Mouse (Mus musculus) limb, embryonic 12.5 days (tissue): ENCODE data around the gene Dcun1d3. TPM values are rescaled to one million over a fixed set of nuclear protein-coding genes. Genes with fewer than 3 reads are reported as not detected.

Experiments used
- ATAC-seq: fragments of 200-750 bp; cut with Nextera tagmentation; 2 replicates; pipeline ENCODE4 v1.8.0; 2017; ENCODE audit warnings: low read depth, moderate TSS enrichment; ENCODE audit not compliant: insufficient number of reproducible peaks, insufficient read depth, low FRiP score, low TSS enrichment
- H3K27ac ChIP-seq: fragments of 300-500 bp; sonication (generic); 2 replicates; pipeline ENCODE4 v1.5.1; 2016; ENCODE audit warnings: mild to moderate bottlenecking, moderate library complexity
- H3K27me3 ChIP-seq: fragments of 300-500 bp; sonication (generic); 2 replicates; pipeline ENCODE4 v1.6.1; 2016; ENCODE audit warnings: mild to moderate bottlenecking, moderate library complexity
- H3K36me3 ChIP-seq: fragments of 300-500 bp; sonication (generic); 2 replicates; pipeline ENCODE4 v1.6.1; 2016; ENCODE audit warnings: mild to moderate bottlenecking, moderate library complexity
- H3K4me1 ChIP-seq: fragments of 300-500 bp; sonication (generic); replicated peaks from 2 replicates; pipeline ENCODE4 v1.6.1; 2016
- H3K4me2 ChIP-seq: fragments of 300-500 bp; sonication (generic); 2 replicates; pipeline ENCODE4 v1.6.1; 2016; ENCODE audit warnings: mild to moderate bottlenecking, moderate library complexity
- H3K4me3 ChIP-seq: fragments of 300-500 bp; sonication (generic); replicated peaks from 2 replicates; pipeline ENCODE4 v1.5.1; 2016; ENCODE audit warnings: mild to moderate bottlenecking
- H3K9ac ChIP-seq: fragments of 300-500 bp; sonication (generic); replicated peaks from 2 replicates; pipeline ENCODE4 v1.6.1; 2016; ENCODE audit warnings: mild to moderate bottlenecking, moderate library complexity
- H3K9me3 ChIP-seq: fragments of 300-500 bp; sonication (generic); 2 replicates; pipeline ENCODE4 v1.6.1; 2016; ENCODE audit warnings: mild to moderate bottlenecking, moderate library complexity
- WGBS: fragments of 180-500 bp; shearing (Covaris S2); methylation state at CpG from one replicate; pipeline ENCODE4 v1.1.7; 2016; 5-methylcytosine and 5-hydroxymethylcytosine counted together
- polyA plus RNA-seq: library from polyadenylated mRNA; unstranded; fragments of >200 nt; fragmentation: Nextera tagmentation; extraction: Ambion mirVana; gene quantifications from 2 replicates; pipeline ENCODE4 v1.2.1, GENCODE M21; 2016

Gene Dcun1d3
- polyA plus RNA-seq, 1 experiment from 2014 or later, result 13.9 TPM

- WGBS, result 91% methylated on average over 4 of the region's 4 CpGs
- no peak overlapping the region for H3K4me2 ChIP-seq
Measured at GRCm38 (mm10) chr7:119872204-119872603, 23.9 kb downstream of the Dcun1d3 start.

GRCm38 (mm10) chr7:119866136-119866535, 30.0 kb downstream of the Dcun1d3 start:
- Histone ChIP-seq H3K27ac (no peak overlapping the region), H3K9me3 (no peaks in the 10 kb centered on the region), H3K4me3 (no peak overlapping the region), H3K4me2 (no peak overlapping the region), H3K36me3 (peaks cover 12% of the 10 kb centered on the region; the same call in 1 of the 2 replicates), H3K4me1 (peaks cover 12% of the 10 kb centered on the region), H3K9ac (no peak overlapping the region), H3K27me3 (no peaks in the 10 kb centered on the region)
- no peak for ATAC-seq
- WGBS, result 71% methylated on average over 1 of the region's 1 CpGs

More at GRCm38 (mm10) chr7:119872204-119872603, 23.9 kb downstream of the Dcun1d3 start:
- Histone ChIP-seq H3K9ac (no peak overlapping the region), H3K4me1 (no peaks in the 10 kb centered on the region), H3K36me3 (peaks cover 11% of the 10 kb centered on the region), H3K27me3 (no peaks in the 10 kb centered on the region), H3K4me3 (no peak overlapping the region), H3K9me3 (no peaks in the 10 kb centered on the region), H3K27ac (no peak overlapping the region)
- ATAC-seq, result no peak

GRCm38 (mm10) chr7:119864500-119864899, 31.6 kb downstream of the Dcun1d3 start:
- no peaks in the 10 kb centered on the region for H3K9me3 ChIP-seq
- H3K4me2 ChIP-seq, result no peak overlapping the region
- H3K27ac ChIP-seq, result no peak overlapping the region
- no peak overlapping the region for H3K4me3 ChIP-seq
- 92% methylated on average over 5 of the region's 5 CpGs for WGBS
- H3K4me1 ChIP-seq, result peaks cover 15% of the 10 kb centered on the region
- peaks cover 11% of the 10 kb centered on the region for H3K36me3 ChIP-seq
- ATAC-seq, result no peak
- H3K9ac ChIP-seq, result no peak overlapping the region
- H3K27me3 ChIP-seq, result no peaks in the 10 kb centered on the region

- ATAC-seq, result no peak
- H3K4me2 ChIP-seq, result no peak overlapping the region
- no peak overlapping the region for H3K9ac ChIP-seq
- H3K27ac ChIP-seq, result peak overlapping the region; percentile 74
- H3K4me1 ChIP-seq, result peaks cover 15% of the 10 kb centered on the region
- H3K9me3 ChIP-seq, result no peaks in the 10 kb centered on the region
- H3K4me3 ChIP-seq, result no peak overlapping the region
- 47% methylated on average over 1 of the region's 1 CpGs for WGBS
- H3K36me3 ChIP-seq, result peaks cover 31% of the 10 kb centered on the region
- H3K27me3 ChIP-seq, result no peaks in the 10 kb centered on the region
Measured at GRCm38 (mm10) chr7:119862167-119862566, 33.9 kb downstream of the Dcun1d3 start.

- 38% methylated on average over 6 of the region's 6 CpGs for WGBS
- Histone ChIP-seq H3K9ac (no peak overlapping the region), H3K4me1 (peaks cover 15% of the 10 kb centered on the region), H3K9me3 (no peaks in the 10 kb centered on the region), H3K27ac (peak overlapping the region; percentile 74), H3K4me3 (no peak overlapping the region), H3K4me2 (peak overlapping the region; percentile 13; the same call in 1 of the 2 replicates), H3K36me3 (peaks cover 36% of the 10 kb centered on the region), H3K27me3 (no peaks in the 10 kb centered on the region)
- ATAC-seq, result peak; percentile 77
Measured at GRCm38 (mm10) chr7:119861335-119862091, 34.6 kb downstream of the Dcun1d3 start.

GRCm38 (mm10) chr7:119860971-119861334, 35.1 kb downstream of the Dcun1d3 start:
- Histone ChIP-seq H3K9ac (no peak overlapping the region), H3K9me3 (no peaks in the 10 kb centered on the region), H3K4me2 (no peak overlapping the region)

GRCm38 (mm10) chr7:119860554-119860953, 35.5 kb downstream of the Dcun1d3 start:
- WGBS, result 92% methylated on average over 2 of the region's 2 CpGs
- Histone ChIP-seq H3K27me3 (no peaks in the 10 kb centered on the region), H3K36me3 (peaks cover 41% of the 10 kb centered on the region), H3K4me1 (peaks cover 15% of the 10 kb centered on the region), H3K9me3 (no peaks in the 10 kb centered on the region), H3K4me3 (no peak overlapping the region), H3K4me2 (no peak overlapping the region), H3K27ac (no peak overlapping the region), H3K9ac (no peak overlapping the region)
- no peak for ATAC-seq

More at GRCm38 (mm10) chr7:119860971-119861334, 35.1 kb downstream of the Dcun1d3 start:
- peak overlapping the region; percentile 74; the same call in 1 of the 2 replicates for H3K27ac ChIP-seq
- no peaks in the 10 kb centered on the region for H3K27me3 ChIP-seq
- no peak for ATAC-seq
- H3K36me3 ChIP-seq, result peaks cover 41% of the 10 kb centered on the region
- H3K4me3 ChIP-seq, result no peak overlapping the region
- H3K4me1 ChIP-seq, result peaks cover 15% of the 10 kb centered on the region

GRCm38 (mm10) chr7:119860116-119860515, 36.0 kb downstream of the Dcun1d3 start:
- Histone ChIP-seq H3K27ac (no peak overlapping the region), H3K36me3 (peaks cover 44% of the 10 kb centered on the region), H3K27me3 (no peaks in the 10 kb centered on the region), H3K9me3 (no peaks in the 10 kb centered on the region), H3K4me3 (no peak overlapping the region), H3K9ac (no peak overlapping the region), H3K4me1 (peaks cover 15% of the 10 kb centered on the region), H3K4me2 (no peak overlapping the region)
- ATAC-seq, result no peak
- WGBS, result 82% methylated on average over 3 of the region's 3 CpGs

- 82% methylated on average over 6 of the region's 6 CpGs for WGBS
- H3K27me3 ChIP-seq, result no peaks in the 10 kb centered on the region
Measured at GRCm38 (mm10) chr7:119859476-119859875, 36.6 kb downstream of the Dcun1d3 start.

GRCm38 (mm10) chr7:119855031-119855430, 41.1 kb downstream of the Dcun1d3 start:
- H3K4me2 ChIP-seq, result no peak overlapping the region
- no peaks in the 10 kb centered on the region for H3K4me1 ChIP-seq
- peaks cover 60% of the 10 kb centered on the region for H3K36me3 ChIP-seq
- ATAC-seq, result no peak
- no peak overlapping the region for H3K9ac ChIP-seq
- no peaks in the 10 kb centered on the region for H3K9me3 ChIP-seq
- H3K27me3 ChIP-seq, result no peaks in the 10 kb centered on the region
- no peak overlapping the region for H3K4me3 ChIP-seq
- no peak overlapping the region for H3K27ac ChIP-seq

More at GRCm38 (mm10) chr7:119859476-119859875, 36.6 kb downstream of the Dcun1d3 start:
- Histone ChIP-seq H3K27ac (no peak overlapping the region), H3K9me3 (no peaks in the 10 kb centered on the region), H3K4me2 (no peak overlapping the region), H3K4me1 (peaks cover 15% of the 10 kb centered on the region), H3K4me3 (no peak overlapping the region), H3K36me3 (peaks cover 49% of the 10 kb centered on the region), H3K9ac (no peak overlapping the region)
- no peak for ATAC-seq

- Histone ChIP-seq H3K27ac (no peak overlapping the region), H3K9me3 (no peaks in the 10 kb centered on the region), H3K4me2 (no peak overlapping the region), H3K27me3 (no peaks in the 10 kb centered on the region), H3K4me1 (no peaks in the 10 kb centered on the region), H3K36me3 (peaks cover 56% of the 10 kb centered on the region), H3K9ac (no peak overlapping the region), H3K4me3 (no peak overlapping the region)
- ATAC-seq, result no peak
- 94% methylated on average over 2 of the region's 2 CpGs for WGBS
Measured at GRCm38 (mm10) chr7:119854362-119854761, 41.7 kb downstream of the Dcun1d3 start.

GRCm38 (mm10) chr7:119853186-119853585, 42.9 kb downstream of the Dcun1d3 start:
- H3K27ac ChIP-seq, result no peak overlapping the region
- ATAC-seq, result no peak
- H3K4me2 ChIP-seq, result no peak overlapping the region
- no peaks in the 10 kb centered on the region for H3K27me3 ChIP-seq
- no peaks in the 10 kb centered on the region for H3K4me1 ChIP-seq
- no peaks in the 10 kb centered on the region for H3K9me3 ChIP-seq
- H3K36me3 ChIP-seq, result peaks cover 46% of the 10 kb centered on the region
- H3K9ac ChIP-seq, result no peak overlapping the region
- whole genome bisulfite sequencing, result 94% methylated on average over 1 of the region's 1 CpGs
- no peak overlapping the region for H3K4me3 ChIP-seq
